Mouse (Mus musculus) effector memory CD4-positive, alpha-beta T cell, adult 5 months (primary cell): ENCODE data around the gene Vmn1r115. TPM values are rescaled to one million over a fixed set of nuclear protein-coding genes. Genes with fewer than 3 reads are reported as not detected.

Source experiments
- polyA plus RNA-seq: library from polyadenylated mRNA; unstranded; fragments of 100-300 nt; shearing (Covaris generic); gene quantifications from one replicate; pipeline ENCODE4 v1.2.1, GENCODE M21; 2017

Vmn1r115 gene
- not detected for polyA plus RNA-seq

DNA sequence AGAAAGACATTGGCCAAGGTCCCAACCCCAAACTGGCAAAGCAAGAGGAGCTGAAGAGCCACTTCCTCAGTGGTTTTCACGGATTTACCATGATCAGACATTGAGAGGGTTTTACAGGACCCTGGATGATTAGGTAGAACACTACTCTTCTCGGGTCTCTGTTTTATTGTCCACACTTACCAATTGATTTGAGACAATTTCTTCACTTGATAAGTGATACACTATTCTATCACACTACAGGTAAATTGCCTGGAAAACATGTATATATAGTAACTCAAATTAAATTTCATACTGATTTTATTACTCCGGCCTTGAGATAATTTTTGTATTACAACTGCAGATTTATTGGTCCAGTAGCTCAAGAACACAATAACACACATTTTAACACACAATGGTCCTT is at the start of gene Vmn1r115:
Vmn1r115 (minus strand) TSS at position 101 of the 400 bp plus-strand sequence.

DNA sequence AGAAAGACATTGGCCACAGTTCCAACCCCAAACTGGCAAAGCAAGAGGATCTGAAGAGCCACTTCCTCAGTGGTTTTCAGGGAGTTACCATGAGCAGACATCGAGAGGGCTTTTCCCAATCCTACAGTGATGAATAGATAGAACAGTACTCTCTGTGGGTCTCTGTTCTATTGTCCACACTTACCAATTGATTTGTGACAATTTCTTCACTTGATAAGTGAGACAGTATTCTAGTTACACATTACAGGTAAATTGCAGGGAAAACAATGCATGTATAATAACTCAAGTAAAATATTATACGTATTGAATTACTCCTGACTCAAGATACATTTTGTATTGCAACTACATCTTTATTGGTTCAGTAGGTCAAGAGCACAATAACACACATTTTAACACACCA is 39.2 kb upstream of the Vmn1r115 start, which contains the start of gene Vmn1r117:
Vmn1r117 (minus strand) TSS at position 101 of the 400 bp plus-strand sequence.

DNA sequence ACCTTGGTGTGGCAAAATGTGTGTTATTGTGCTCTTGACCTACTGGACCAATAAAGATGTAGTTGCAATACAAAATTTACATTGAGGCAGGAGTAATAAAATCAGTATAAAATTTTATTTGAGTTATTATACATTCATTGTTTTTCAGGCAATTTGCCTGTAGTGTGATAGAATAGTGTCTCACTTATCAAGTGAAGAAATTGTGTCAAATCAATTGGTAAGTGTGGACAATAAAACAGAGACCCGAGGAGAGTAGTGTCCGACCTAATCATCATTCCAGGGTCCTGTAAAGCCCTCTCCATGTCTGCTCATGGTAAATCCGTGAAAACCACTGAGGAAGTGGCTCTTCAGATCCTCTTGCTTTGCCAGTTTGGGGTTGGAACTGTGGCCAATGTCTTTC is 27.2 kb upstream of the Vmn1r115 start, which contains the start of gene Vmn1r116:
Vmn1r116 (plus strand) TSS at position 301 of the 400 bp plus-strand sequence.

DNA sequence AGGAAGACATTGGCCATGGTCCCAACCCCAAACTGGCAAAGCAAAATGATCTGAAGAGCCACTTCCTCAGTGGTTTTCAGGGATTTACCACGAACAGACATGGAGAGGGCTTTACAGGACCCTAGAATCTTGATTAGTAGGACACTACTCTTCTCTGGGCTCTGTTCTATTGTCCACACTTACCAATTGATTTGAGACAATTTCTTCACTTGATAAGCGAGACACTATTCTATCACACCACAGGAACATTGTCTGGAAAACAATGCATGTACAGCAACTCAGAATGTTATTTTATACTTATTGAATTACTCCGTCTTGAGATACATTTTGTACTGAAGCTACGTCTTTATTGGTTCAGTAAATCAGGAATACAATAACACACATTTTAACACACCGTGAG is 32.7 kb downstream of the Vmn1r115 start, which contains the start of gene Vmn1r114:
Vmn1r114 (minus strand) TSS at position 101 of the 400 bp plus-strand sequence.

Other genes with a start within 250 kb of the Vmn1r115 start
- not detected for gene Gm4513, start 246.0 kb downstream of the Vmn1r115 start, polyA plus RNA-seq
- 0.67 TPM for gene Vmn1r107, start 176.1 kb downstream of the Vmn1r115 start, polyA plus RNA-seq
- not detected for gene Vmn1r111, start 141.8 kb downstream of the Vmn1r115 start, polyA plus RNA-seq
- not detected for gene Gm10668, start 114.4 kb downstream of the Vmn1r115 start, polyA plus RNA-seq
- gene Vmn1r112, start 73.8 kb downstream of the Vmn1r115 start, polyA plus RNA-seq = not detected
- gene Vmn1r113, start 57.7 kb downstream of the Vmn1r115 start, polyA plus RNA-seq = not detected
- not detected for gene Vmn1r114, start 32.8 kb downstream of the Vmn1r115 start, polyA plus RNA-seq
- not detected for gene Vmn1r116, start 27.3 kb upstream of the Vmn1r115 start, polyA plus RNA-seq
- gene Vmn1r117, start 39.1 kb upstream of the Vmn1r115 start, polyA plus RNA-seq = not detected
- gene Vmn1r118, start 67.4 kb upstream of the Vmn1r115 start, polyA plus RNA-seq = not detected
- not detected for gene Vmn1r119, start 167.5 kb upstream of the Vmn1r115 start, polyA plus RNA-seq
- not detected for gene Vmn1r120, start 208.8 kb upstream of the Vmn1r115 start, polyA plus RNA-seq